Mouse (Mus musculus): ENCODE data around the gene Kalrn. TPM values are rescaled to one million over a fixed set of nuclear protein-coding genes. Genes with fewer than 3 reads are reported as not detected.

Kalrn gene
- total RNA-seq, 2 experiments from 2014 or later, result 16.3 to 17.8 TPM

GRCm38 (mm10) chr16:34260971-34261924, 312.1 kb downstream of the Kalrn start:
- DNase-seq, result no peak

- DNase-seq, result no peak
These were observed 318.7 kb downstream of the Kalrn start for GRCm38 (mm10) chr16:34254646-34255022.

GRCm38 (mm10) chr16:34254002-34254645, 319.2 kb downstream of the Kalrn start:
- no peak for DNase-seq

GRCm38 (mm10) chr16:34252670-34253069, 320.7 kb downstream of the Kalrn start:
- no peak for DNase-seq

GRCm38 (mm10) chr16:34248256-34248655, 325.1 kb downstream of the Kalrn start:
- DNase-seq, result no peak

GRCm38 (mm10) chr16:34241936-34242729, 331.2 kb downstream of the Kalrn start:
- DNase-seq, result no peak

- DNase-seq, result no peak
These were observed 333.7 kb downstream of the Kalrn start for GRCm38 (mm10) chr16:34239618-34240017.

GRCm38 (mm10) chr16:34236898-34237611, 336.3 kb downstream of the Kalrn start:
- no peak for DNase-seq

GRCm38 (mm10) chr16:34235086-34235485, 338.2 kb downstream of the Kalrn start:
- no peak for DNase-seq

- no peak for DNase-seq
These were observed 341.4 kb downstream of the Kalrn start for GRCm38 (mm10) chr16:34231952-34232351.

GRCm38 (mm10) chr16:34231146-34231545, 342.2 kb downstream of the Kalrn start:
- no peak for DNase-seq

GRCm38 (mm10) chr16:34229350-34229749, 344.0 kb downstream of the Kalrn start:
- DNase-seq, result no peak

GRCm38 (mm10) chr16:34228661-34229060, 344.7 kb downstream of the Kalrn start:
- no peak for DNase-seq

GRCm38 (mm10) chr16:34212160-34212559, 361.2 kb downstream of the Kalrn start:
- no peak for DNase-seq

- DNase-seq, result no peak
These were observed 362.1 kb downstream of the Kalrn start for GRCm38 (mm10) chr16:34211243-34211642.

GRCm38 (mm10) chr16:34208748-34209147, 364.6 kb downstream of the Kalrn start:
- DNase-seq, result no peak

- DNase-seq, result no peak
These were observed 365.4 kb downstream of the Kalrn start for GRCm38 (mm10) chr16:34207972-34208371.

- no peak for DNase-seq
These were observed 368.7 kb downstream of the Kalrn start for GRCm38 (mm10) chr16:34204527-34205139.

- no peak for DNase-seq
These were observed 373.8 kb downstream of the Kalrn start for GRCm38 (mm10) chr16:34199543-34199942.

GRCm38 (mm10) chr16:34192959-34193842, 380.1 kb downstream of the Kalrn start:
- peak; percentile 42 for DNase-seq

Measured in adrenal gland, postnatal 10 days (tissue).